Comparison of ENCODE assay signal across 8 mouse cellular contexts in the genomic region with DNA sequence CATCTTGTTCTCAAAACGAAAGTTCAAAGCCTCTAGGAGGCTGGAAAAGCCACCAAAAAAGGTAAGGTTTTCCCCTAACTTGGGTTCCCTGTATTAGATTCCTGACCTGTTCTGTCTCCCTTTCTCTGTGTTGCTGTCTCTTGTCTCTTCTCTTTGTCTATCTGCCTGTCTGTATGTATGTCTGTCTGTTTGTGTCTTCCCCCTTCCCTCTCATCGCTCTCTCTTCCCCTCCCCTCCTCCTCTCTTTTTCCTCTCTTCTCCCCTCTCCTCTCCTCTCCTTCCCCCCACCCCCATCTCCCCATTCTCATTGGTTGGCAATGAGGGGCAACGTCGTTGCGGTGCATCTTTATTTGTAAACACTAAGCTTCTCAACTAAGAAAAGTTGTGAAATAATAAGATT. TPM values are rescaled to one million over a fixed set of nuclear protein-coding genes. Genes with fewer than 3 reads are reported as not detected.
DNase-seq lines count a peak whose midpoint lies in the region; ATAC-seq and TF ChIP-seq lines count a peak whose summit lies in the region.

A gene (minus strand): TSS at position 101 of the 400 bp plus-strand sequence.

- no peak for DNase-seq in heart, adult 8-10 months (ENCODE audit: low spot score)
- DNase-seq in heart, adult 11 months, result no peak
- DNase-seq in Patski (ENCODE audit: low read depth, low spot score), result no peak
- no peak for DNase-seq in gastrocnemius, postnatal 10 days
- DNase-seq in large intestine, adult 2 months (ENCODE audit: low read depth, low spot score), result no peak
- no peak for DNase-seq in right cerebral cortex, adult 2 months (ENCODE audit: low spot score in 2 of 2)
- no peak for DNase-seq in embryo, embryonic 9.5 days (ENCODE audit: extremely low spot score)

- WGBS in large intestine, adult 2 months, result 25% methylated on average over 5 of the region's 5 CpGs
- WGBS in midbrain, embryonic 12.5 days, result 33% methylated on average over 5 of the region's 5 CpGs

- peak within 1 kb of the TSS; percentile 57 for H3K9ac ChIP-seq in midbrain, embryonic 12.5 days (replicated peaks)

- H3K9me3 ChIP-seq in midbrain, embryonic 12.5 days, result no peaks in the 10 kb centered on the region

- CTCF ChIA-PET in Patski (lab: Charles Lee), result no interaction called here

- H3K27me3 ChIP-seq in Patski, result no peaks in the 10 kb centered on the region
- H3K27me3 ChIP-seq in midbrain, embryonic 12.5 days, result no peaks in the 10 kb centered on the region

- H3K27ac ChIP-seq in midbrain, embryonic 12.5 days (replicated peaks), result peak within 1 kb of the TSS; percentile 44; the same call in 1 of the 2 replicates

- no peak for ATAC-seq in Patski
- no peak for ATAC-seq in midbrain, embryonic 12.5 days (ENCODE audit: low FRiP score, low read depth)

- no peak for TF ChIP-seq CTCF in Patski (IDR thresholded peaks at IDR 0.05)

- peak within 1 kb of the TSS; percentile 85 for H3K4me2 ChIP-seq in midbrain, embryonic 12.5 days (replicated peaks)

- no peaks in the 10 kb centered on the region for H3K36me3 ChIP-seq in midbrain, embryonic 12.5 days

- peaks cover 35% of the 10 kb centered on the region for H3K4me1 ChIP-seq in midbrain, embryonic 12.5 days

- in situ Hi-C loops in Patski (cut with MboI; ENCODE audit: low pct_unique_long_range_greater_than_20kb), result no loop called here

- peak within 1 kb of the TSS; percentile 64 for H3K4me3 ChIP-seq in midbrain, embryonic 12.5 days

- POLR2A ChIA-PET in Patski (lab: Charles Lee), result interaction anchor here (0.6 to 0.9 kb wide), 2 partner anchors 28 to 153 kb away, joined by 3 to 4 read pairs; no protein-coding TSS in a partner anchor

RNA-seq across cellular contexts. Expression of the gene that starts here (rescaled TPM):
- 10 to 100 TPM; 11.3 to 19.5 (median 15.3) TPM for total RNA-seq in heart, adult 8-10 months (2022)
- polyA plus RNA-seq in Patski (2021), result 46.4 TPM
- 10 to 100 TPM; 13.1 to 15.2 TPM for total RNA-seq in gastrocnemius, postnatal 10 days (2021)
- 14.6 and 15.6 TPM in 2 replicates for polyA plus RNA-seq in large intestine, adult 2 months (2012; rRNA removed)
- 18.4 and 19.4 TPM in 2 replicates for polyA plus RNA-seq in midbrain, embryonic 12.5 days (2016; fragmentation: Nextera tagmentation; extraction: Ambion mirVana)
